Comparison of ENCODE assay signal across 10 mouse cellular contexts in the genomic region with DNA sequence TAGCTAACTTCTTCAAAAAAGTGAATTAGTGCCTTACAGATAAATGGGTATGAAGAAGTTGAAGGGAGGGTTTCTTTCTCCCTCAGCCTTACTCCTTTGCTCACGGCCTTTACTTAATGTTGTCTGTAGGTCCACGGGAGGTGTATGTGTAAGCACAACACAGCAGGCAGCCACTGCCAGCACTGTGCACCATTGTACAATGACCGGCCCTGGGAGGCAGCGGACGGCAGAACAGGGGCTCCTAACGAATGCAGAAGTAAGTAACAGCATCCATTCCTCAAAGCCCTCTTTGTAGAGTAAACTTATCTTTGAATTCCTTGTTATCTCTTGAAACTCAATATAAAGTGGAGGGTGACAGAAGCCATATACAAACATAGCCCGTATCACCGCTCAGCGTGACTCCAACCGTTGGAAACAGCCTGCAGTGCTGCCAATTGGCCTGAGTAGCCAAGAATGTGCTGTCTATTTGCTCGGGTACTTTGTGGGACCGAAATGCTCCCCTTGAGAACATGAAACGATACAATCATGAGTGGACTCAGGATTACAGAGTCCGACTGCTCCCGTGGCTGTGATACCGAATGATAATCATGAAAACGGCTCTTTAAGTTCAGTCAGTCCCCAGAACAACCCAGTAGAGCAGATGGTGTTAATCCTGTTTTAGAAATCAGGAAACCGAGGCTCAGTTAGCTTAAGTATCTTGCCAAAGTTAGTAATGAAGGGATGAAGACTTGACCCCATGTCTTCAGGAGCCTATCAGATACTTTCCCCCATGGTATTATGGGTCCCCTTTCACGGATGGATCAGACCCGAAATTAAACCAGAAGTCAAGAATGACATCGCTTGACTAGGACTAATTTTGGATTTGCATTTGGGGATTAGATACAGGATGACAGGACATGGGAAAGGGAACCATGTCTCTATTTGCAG.
DNase-seq lines count a peak whose midpoint lies in the region; ATAC-seq lines count a peak whose summit lies in the region.
"Had no signal": no experiment of that assay in that cellular context is flagged by ENCODE, and none has a peak within 500 bp of the region (broad histone marks: within the 10 kb centered on the region; RNA-seq: fewer than 3 reads in every experiment).

No protein-coding gene starts in this region.

- peak overlapping the region; percentile 37; the same call in 1 of the 2 replicates for H3K27ac ChIP-seq in lung, embryonic 15.5 days
- peak overlapping the region; percentile 76 for H3K27ac ChIP-seq in heart, embryonic 13.5 days (replicated peaks)
- H3K27ac ChIP-seq: limb, embryonic 12.5 days had no signal

- no peaks in the 10 kb centered on the region for H3K36me3 ChIP-seq in lung, embryonic 15.5 days
- H3K36me3 ChIP-seq in heart, embryonic 13.5 days, result peaks cover 16% of the 10 kb centered on the region

- H3K4me1 ChIP-seq in lung, embryonic 15.5 days, result peaks cover 13% of the 10 kb centered on the region
- H3K4me1 ChIP-seq in heart, embryonic 13.5 days, result peaks cover 21% of the 10 kb centered on the region

- H3K4me3 ChIP-seq in lung, embryonic 15.5 days, result no peak overlapping the region
- peak overlapping the region; percentile 26 for H3K4me3 ChIP-seq in heart, embryonic 13.5 days
- H3K4me3 ChIP-seq: limb, embryonic 12.5 days had no signal

- ATAC-seq in frontal cortex, adult (ENCODE audit: low TSS enrichment), result peak; percentile 44; the same call in 1 of the 2 replicates
- peak; percentile 57; the same call in 1 of the 2 replicates for ATAC-seq in lung, embryonic 15.5 days (ENCODE audit: borderline replicate concordance, extremely low read depth, low FRiP score, low TSS enrichment)
- peak; percentile 61; the same call in 1 of the 2 replicates for ATAC-seq in heart, embryonic 13.5 days (ENCODE audit: extremely low read depth, insufficient number of reproducible peaks, low FRiP score, low TSS enrichment)
- ATAC-seq in megakaryocyte-erythroid progenitor cell, adult 5-6 weeks (replicated peaks; ENCODE audit: low FRiP score, low TSS enrichment, poor library complexity, severe bottlenecking), result 0 out of 2 replicates have a peak, but pooled peaks have one; percentile 5
- ATAC-seq: intestine, embryonic 16.5 days had no signal

- WGBS in lung, embryonic 15.5 days, result 23% methylated on average over 21 of the region's 21 CpGs
- 30% methylated on average over 21 of the region's 21 CpGs for WGBS in heart, embryonic 13.5 days

- H3K27me3 ChIP-seq in lung, embryonic 15.5 days, result no peaks in the 10 kb centered on the region
- no peaks in the 10 kb centered on the region for H3K27me3 ChIP-seq in heart, embryonic 13.5 days (replicated peaks)
- H3K27me3 ChIP-seq: limb, embryonic 12.5 days had no signal

- H3K9ac ChIP-seq in lung, embryonic 15.5 days, result no peak overlapping the region
- H3K9ac ChIP-seq in heart, embryonic 13.5 days, result peak overlapping the region; percentile 11; the same call in 1 of the 2 replicates
- H3K9ac ChIP-seq: limb, embryonic 12.5 days had no signal

- H3K9me3 ChIP-seq in lung, embryonic 15.5 days, result no peaks in the 10 kb centered on the region
- 0 out of 2 replicates have a peak, but pooled peaks cover 3% of the 10 kb centered on the region for H3K9me3 ChIP-seq in heart, embryonic 13.5 days
- H3K9me3 ChIP-seq: limb, embryonic 12.5 days had no signal

- no peak for DNase-seq in frontal cortex, postnatal 14 days (ENCODE audit: low spot score in 2 of 2)
- DNase-seq in lung, adult 18-20 months, result no peak
- DNase-seq in right cerebral cortex, postnatal 4 days, result no peak
- DNase-seq in urinary bladder, postnatal 36 days (ENCODE audit: low spot score in 2 of 2), result no peak

- peak overlapping the region; percentile 34; the same call in 1 of the 2 replicates for H3K4me2 ChIP-seq in lung, embryonic 15.5 days
- peak overlapping the region; percentile 55 for H3K4me2 ChIP-seq in heart, embryonic 13.5 days
- H3K4me2 ChIP-seq: limb, embryonic 12.5 days had no signal

Comparison
In these comparisons a context has a peak if more than half of its experiments do, and no peak if none do; other contexts are left out.
1. ATAC-seq: peak in every context shown above with its lines; median percentile 61 in heart, embryonic 13.5 days; 57 in lung, embryonic 15.5 days; 44 in frontal cortex, adult; 5 in megakaryocyte-erythroid progenitor cell, adult 5-6 weeks.